Mouse (Mus musculus): ENCODE measurements at regions not wholly inside any gene's neighbourhood (a gene's known extent, or its start where the extent isn't known, plus 50 kb on each side); places are given as distances from the start of the nearest gene placed in this dataset.
"Not testable (repeated sequence)": the region's sequence is repeated elsewhere in the genome, so short reads cannot be mapped to it uniquely, and the experiment has no call there.

DNA sequence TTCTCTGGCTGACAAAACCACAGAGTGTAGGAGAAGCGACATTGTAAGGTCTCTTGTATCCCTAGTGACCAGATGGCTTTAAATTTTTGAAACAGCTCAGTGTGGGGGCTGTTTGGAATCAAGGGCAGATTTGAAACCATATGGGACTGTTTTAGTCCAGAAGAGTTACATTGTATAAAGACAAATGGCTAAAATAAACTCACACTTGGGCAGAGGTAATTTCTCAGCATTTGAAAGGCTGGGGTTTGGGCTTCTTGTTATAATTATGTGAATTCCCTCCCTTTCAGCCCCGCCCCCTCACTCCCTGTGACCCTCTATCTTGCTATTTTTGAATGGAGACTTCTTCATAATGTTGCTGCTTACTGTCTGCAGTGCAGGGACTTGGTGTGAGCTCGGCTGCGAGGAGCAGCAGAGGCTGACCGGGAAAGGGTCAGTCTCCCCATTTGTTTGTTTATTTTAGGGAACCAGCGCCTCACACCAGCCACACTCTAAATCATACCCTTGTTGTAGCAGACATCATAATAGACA lies 344.0 kb upstream of the Nova1 start:
- no peak for DNase-seq

GRCm38 (mm10) chr12:47160626-47161025 lies 341.9 kb upstream of the Nova1 start:
- DNase-seq: no peak

DNA sequence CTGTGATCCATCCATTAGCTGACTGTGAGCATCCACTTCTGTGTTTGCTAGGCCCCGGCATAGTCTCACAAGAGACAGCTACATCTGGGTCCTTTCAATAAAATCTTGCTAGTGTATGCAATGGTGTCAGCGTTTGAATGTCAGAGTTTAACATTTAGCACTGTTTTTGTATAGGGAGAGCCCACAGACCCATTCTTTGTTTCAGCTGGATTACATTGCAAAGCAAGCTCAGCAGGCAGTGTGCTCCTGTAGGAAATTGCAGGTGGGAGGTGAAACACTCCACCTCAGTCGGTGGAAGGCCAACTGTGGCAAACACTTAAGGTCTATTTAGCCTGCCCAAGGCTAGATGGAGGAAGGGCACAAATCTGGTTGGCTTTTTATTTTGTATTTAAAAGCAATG lies 337.2 kb upstream of the Nova1 start:
- DNase-seq: not testable (repeated sequence)

GRCm38 (mm10) chr12:47140677-47141076 lies 321.9 kb upstream of the Nova1 start:
- DNase-seq: no peak

DNA sequence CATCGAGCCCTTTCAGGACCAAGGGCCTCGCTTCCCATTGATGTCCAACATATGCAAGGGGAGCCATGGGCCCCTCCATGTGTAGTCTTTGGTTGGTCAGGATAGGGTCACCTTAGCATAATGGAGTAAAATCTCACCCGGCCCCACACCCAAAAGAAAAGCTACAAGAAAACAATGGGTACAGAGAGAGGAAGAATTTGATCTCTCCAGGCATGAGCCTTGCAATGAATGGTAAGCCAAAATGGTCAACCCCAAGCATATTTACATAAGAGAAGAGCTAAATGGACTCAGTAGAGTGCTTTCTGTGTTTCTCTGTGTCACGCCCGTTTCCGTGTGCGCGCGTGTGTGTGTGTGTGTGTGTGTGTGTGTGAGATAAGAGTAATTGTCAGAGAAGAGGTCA lies 311.1 kb upstream of the Nova1 start:
- no peak for DNase-seq

DNA sequence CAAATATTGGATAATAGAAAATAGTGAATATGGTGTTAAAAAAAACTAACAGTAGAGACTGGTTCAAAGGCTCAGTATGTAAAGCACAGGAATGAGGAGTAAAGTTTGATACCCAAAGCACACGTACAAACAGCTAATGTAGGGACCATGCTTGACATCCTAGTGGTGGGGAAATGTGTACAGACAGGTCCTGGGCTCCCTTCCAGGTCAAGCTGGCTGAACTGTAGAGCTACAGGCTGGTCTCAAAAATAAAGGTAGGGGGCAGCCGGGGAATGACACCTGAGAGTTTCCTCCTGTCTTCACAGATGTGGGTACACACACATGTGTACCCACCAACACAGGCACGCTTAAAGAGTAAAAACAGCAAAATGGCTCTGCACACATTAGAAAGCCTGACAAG lies 309.9 kb upstream of the Nova1 start:
- DNase-seq: no peak

- no peak for DNase-seq
These were observed 302.7 kb upstream of the Nova1 start for GRCm38 (mm10) chr12:47121426-47121825.

- no peak for DNase-seq
These were observed 298.8 kb upstream of the Nova1 start for GRCm38 (mm10) chr12:47117504-47117903.

GRCm38 (mm10) chr12:47089234-47089633 lies 270.5 kb upstream of the Nova1 start:
- DNase-seq: no peak

GRCm38 (mm10) chr12:47074961-47075360 lies 256.2 kb upstream of the Nova1 start:
- no peak for DNase-seq

DNA sequence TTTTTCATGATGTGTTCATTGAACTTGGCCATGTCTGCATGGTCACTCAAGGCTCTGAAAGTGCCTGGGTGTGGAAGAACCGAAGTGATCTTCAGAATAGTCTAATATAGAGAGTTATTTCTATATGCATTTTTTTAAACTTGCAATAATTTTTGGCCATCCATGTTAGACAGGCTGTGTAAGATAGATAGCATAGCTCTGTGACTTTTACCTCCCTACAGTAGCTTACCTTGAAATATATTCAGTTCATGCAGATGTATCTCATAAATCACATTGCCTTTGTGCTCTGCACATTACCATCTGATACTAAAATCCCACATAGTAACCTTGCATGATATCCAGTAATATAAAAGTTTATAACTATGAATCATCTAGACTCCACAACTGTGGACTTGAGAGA lies 233.7 kb upstream of the Nova1 start:
- DNase-seq: no peak

DNA sequence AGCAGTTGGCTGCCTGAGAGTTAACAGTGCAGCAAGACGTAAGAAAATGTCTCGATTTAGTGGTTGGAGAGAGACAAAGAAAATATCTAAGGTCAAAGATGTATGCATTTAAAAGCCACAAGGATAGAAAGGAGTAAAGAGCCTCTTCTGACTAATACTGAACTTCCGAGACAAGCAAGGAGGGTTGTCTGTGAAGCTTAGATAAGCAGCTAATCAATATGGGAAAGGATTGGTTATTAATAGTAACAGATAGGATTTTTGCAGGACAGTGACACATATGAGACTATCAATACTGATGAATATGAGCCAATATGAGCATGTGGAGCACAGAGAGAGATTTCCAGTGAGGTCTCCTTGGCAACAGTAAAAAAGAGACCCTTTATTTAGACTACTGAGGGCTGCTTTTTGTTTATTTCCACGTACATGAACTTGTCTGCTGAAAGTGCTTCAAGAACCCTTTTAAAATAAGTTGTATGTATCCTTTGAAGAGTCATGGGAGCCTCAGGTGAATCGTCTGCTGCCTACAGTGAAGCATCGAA lies 202.2 kb upstream of the Nova1 start:
- no peak for DNase-seq

DNA sequence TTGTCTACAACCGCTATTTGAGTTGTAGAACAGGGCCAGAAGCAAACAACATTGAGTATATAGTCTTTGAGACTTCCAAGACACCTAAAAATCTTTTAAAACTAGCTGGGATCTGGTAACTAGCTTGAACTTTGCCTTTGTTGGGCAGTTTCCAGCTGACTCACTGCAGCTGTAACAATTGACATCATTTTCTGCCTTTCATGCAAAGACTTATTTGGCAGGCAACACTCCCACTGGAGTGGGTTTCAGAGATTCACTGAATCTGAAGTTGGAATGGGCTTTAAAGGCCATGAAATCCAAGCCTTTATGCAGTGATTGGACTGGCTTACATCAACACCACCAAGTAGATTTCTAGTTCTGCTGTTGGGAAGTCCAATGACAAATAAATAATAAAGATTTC lies 173.6 kb upstream of the Nova1 start:
- peak; percentile 63 for DNase-seq

- DNase-seq: no peak
These were observed 170.2 kb upstream of the Nova1 start for GRCm38 (mm10) chr12:46988972-46989371.

- DNase-seq: no peak
These were observed 131.6 kb upstream of the Nova1 start for GRCm38 (mm10) chr12:46950223-46950779.

GRCm38 (mm10) chr12:46945707-46946106 lies 127.0 kb upstream of the Nova1 start:
- no peak for DNase-seq

GRCm38 (mm10) chr12:46931086-46931485 lies 112.4 kb upstream of the Nova1 start:
- no peak for DNase-seq

- DNase-seq: peak; percentile 33
These were observed 98.6 kb upstream of the Nova1 start for GRCm38 (mm10) chr12:46917286-46917685.

DNA sequence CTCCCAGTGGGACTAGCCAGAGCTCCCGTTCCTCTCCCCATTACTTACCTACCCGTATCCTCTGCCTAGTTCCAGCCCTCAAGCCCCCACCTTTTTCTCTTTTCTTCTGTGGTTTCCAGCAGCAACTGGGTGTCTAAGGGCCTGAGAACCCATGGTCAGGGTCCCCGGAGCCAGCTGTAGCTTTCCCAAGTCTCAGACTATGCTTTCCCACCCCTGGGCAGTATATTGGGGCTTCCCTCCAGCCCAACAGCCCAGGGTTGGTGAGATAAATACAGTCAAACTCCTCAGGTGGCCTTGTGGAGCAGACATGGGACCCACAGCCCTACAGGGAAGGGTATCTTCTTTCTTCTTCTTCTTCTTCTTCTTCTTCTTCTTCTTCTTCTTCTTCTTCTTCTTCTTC lies 59.4 kb upstream of the Nova1 start:
- no peak for DNase-seq

GRCm38 (mm10) chr12:46870130-46870529 lies 51.4 kb upstream of the Nova1 start:
- peak; percentile 20 for DNase-seq
